Mouse (Mus musculus): ENCODE results near the gene Shc1. TPM values are rescaled to one million over a fixed set of nuclear protein-coding genes. Genes with fewer than 3 reads are reported as not detected.

Shc1 gene
- total RNA-seq, 2 experiments from 2014 or later: 10.7 to 14.6 TPM

Other genes starting within 250 kb of the Shc1 start
- gene Scamp3, start 241.0 kb upstream of the Shc1 start, total RNA-seq (2021): 10 to 100 TPM; 67.1 to 70.2 TPM
- 10 to 100 TPM; 61.6 to 64.9 TPM for gene Fam189b, start 235.3 kb upstream of the Shc1 start, total RNA-seq (2021)
- gene Gba, start 215.5 kb upstream of the Shc1 start, total RNA-seq (2021): 10 to 100 TPM; 66.5 to 67.7 TPM
- gene Thbs3, start 203.3 kb upstream of the Shc1 start, total RNA-seq (2021): 10 to 100 TPM; 23.6 to 26.5 TPM
- 10 to 100 TPM; 89.5 to 94.5 TPM for gene Mtx1, start 191.4 kb upstream of the Shc1 start, total RNA-seq (2021)
- 1 to 10 TPM in 1 of 2 experiments, under 1 TPM in 1; 0.80 to 1.2 TPM for gene Muc1, start 189.4 kb upstream of the Shc1 start, total RNA-seq (2021)
- gene Krtcap2, start 172.5 kb upstream of the Shc1 start, total RNA-seq (2021): 10 to 100 TPM; 69.2 to 69.4 TPM
- gene Trim46, start 172.1 kb upstream of the Shc1 start, total RNA-seq (2021): 10 to 100 TPM; 89.8 to 94.3 TPM
- 10 to 100 TPM; 47.8 to 48.1 TPM for gene Dpm3, start 159.1 kb upstream of the Shc1 start, total RNA-seq (2021)
- 10 to 100 TPM; 32.1 to 37.4 TPM for gene Slc50a1, start 147.9 kb upstream of the Shc1 start, total RNA-seq (2021)
- 1 to 10 TPM; 4.1 to 5.2 TPM for gene Efna1, start 137.3 kb upstream of the Shc1 start, total RNA-seq (2021)
- 10 to 100 TPM; 51.3 to 56.8 TPM for gene Efna3, start 95.5 kb upstream of the Shc1 start, total RNA-seq (2021)
- gene Efna4, start 80.4 kb upstream of the Shc1 start, total RNA-seq (2021): under 1 TPM; 0.27 to 0.37 TPM
- gene Adam15, start 68.4 kb upstream of the Shc1 start, total RNA-seq (2021): 100 to 1,000 TPM; 101 to 105 TPM
- gene Dcst2, start 56.5 kb upstream of the Shc1 start, total RNA-seq (2021): under 1 TPM in 1 of 2 experiments, not detected in 1; 0.32 TPM
- gene Dcst1, start 53.2 kb upstream of the Shc1 start, total RNA-seq (2021): not detected
- 10 to 100 TPM; 11.9 to 14.8 TPM for gene Zbtb7b, start 23.7 kb upstream of the Shc1 start, total RNA-seq (2021)
- gene Lenep, start 15.7 kb upstream of the Shc1 start, total RNA-seq (2021): 1 to 10 TPM in 1 of 2 experiments, not detected in 1; 3.0 TPM
- 10 to 100 TPM; 32.6 to 32.9 TPM for gene Flad1, start 6.6 kb upstream of the Shc1 start, total RNA-seq (2021)
- 1 to 10 TPM; 1.9 to 3.1 TPM for gene Cks1b, start 60 bp upstream of the Shc1 start, total RNA-seq (2021)
- gene Pygo2, start 11.8 kb downstream of the Shc1 start, total RNA-seq (2021): 10 to 100 TPM; 51.6 to 60.2 TPM
- 10 to 100 TPM; 37.5 to 38.6 TPM for gene Pbxip1, start 18.3 kb downstream of the Shc1 start, total RNA-seq (2021)
- 10 to 100 TPM; 31.0 to 33.1 TPM for gene Pmvk, start 36.1 kb downstream of the Shc1 start, total RNA-seq (2021)
- gene Kcnn3, start 101.7 kb downstream of the Shc1 start, total RNA-seq (2021): 10 to 100 TPM; 20.3 to 22.8 TPM

All from left cerebral cortex, postnatal 25 days (tissue).